Mouse (Mus musculus) cortical plate, adult 2 months (tissue): Measurements from ENCODE around the gene Git1.

Experiments used
- CTCF ChIP-seq: fragments of 200-500 bp; IDR thresholded peaks from 2 replicates; pipeline ENCODE4 v1.5.1; 2011; ENCODE audit warnings: mild to moderate bottlenecking, control low read depth, low read length; ENCODE audit not compliant: insufficient read depth; ENCODE audit errors: extremely low read depth
- POLR2A ChIP-seq: fragments of 200-500 bp; IDR thresholded peaks from 2 replicates; pipeline ENCODE4 v1.6.1; 2011; ENCODE audit warnings: mild to moderate bottlenecking, low read length, control low read depth; ENCODE audit not compliant: insufficient read depth; ENCODE audit errors: extremely low read depth

DNA sequence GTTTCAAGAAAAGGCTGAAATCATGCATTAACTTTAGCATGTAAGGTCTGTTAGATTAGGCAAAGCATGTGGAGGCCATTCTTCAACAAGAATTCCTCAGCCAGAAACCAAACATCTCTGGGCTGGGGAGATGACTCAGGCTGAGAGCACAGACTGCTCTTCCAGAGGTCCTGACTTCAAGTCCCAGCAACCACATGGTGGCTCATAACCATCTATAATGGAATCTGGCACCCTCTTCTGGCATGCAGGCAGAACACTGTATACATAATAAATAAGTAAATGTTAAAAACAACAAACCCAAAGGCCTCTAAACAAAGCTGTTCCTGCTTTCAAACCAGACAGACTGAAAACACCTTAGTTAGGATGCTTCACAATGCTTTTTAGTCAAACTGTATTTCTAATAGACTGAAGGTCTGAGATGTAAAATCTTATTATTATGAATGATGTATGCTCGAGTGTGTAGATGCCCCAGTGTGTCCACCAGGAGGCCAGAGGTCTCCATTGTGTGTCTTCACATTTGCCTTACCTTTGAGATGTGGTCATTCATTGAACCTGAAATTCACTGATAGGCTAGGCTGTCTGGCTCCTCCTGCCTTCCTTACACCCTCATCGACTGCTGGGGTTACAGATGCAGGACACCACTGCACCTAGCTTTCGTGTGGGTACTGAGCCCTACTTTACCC is 32.6 kb downstream of the Git1 start:
- TF ChIP-seq CTCF: no peak
- TF ChIP-seq POLR2A: no peak
